Mouse (Mus musculus): ENCODE results near the gene Eya3. TPM values are rescaled to one million over a fixed set of nuclear protein-coding genes. Genes with fewer than 3 reads are reported as not detected.
"Not testable (repeated sequence)": the region's sequence is repeated elsewhere in the genome, so short reads cannot be mapped to it uniquely, and the experiment has no call there.

The Eya3 gene
- 23.5 and 23.8 TPM in 2 replicates for polyA plus RNA-seq (2015; fragmentation: Nextera tagmentation; extraction: Ambion mirVana)

GRCm38 (mm10) chr4:132638461-132639190 is at the start of gene Eya3:
TSS of gene Eya3 (plus strand) at chr4:132638987.
- H3K4me1 ChIP-seq (ENCODE audit: control insufficient read depth, insufficient read depth, low read length): 0 out of 2 replicates have a peak, but pooled peaks cover 6% of the 10 kb centered on the region
- peak; percentile 99 for ATAC-seq (ENCODE audit: insufficient read depth, low FRiP score)
- H3K27me3 ChIP-seq (ENCODE audit: control insufficient read depth, insufficient read depth, low read length): no peaks in the 10 kb centered on the region
- no peaks in the 10 kb centered on the region for H3K9me3 ChIP-seq (replicated peaks; ENCODE audit: control insufficient read depth, low read length)
- peak within 1 kb of the TSS; percentile 96 for H3K4me3 ChIP-seq (replicated peaks; ENCODE audit: low read length)
- peak within 1 kb of the TSS; percentile 88 for H3K4me2 ChIP-seq (ENCODE audit: low read depth, low read length)
- peak within 1 kb of the TSS; percentile 80 for H3K27ac ChIP-seq (ENCODE audit: low read length)
- under 1% methylated on average over 41 of the region's 41 CpGs for WGBS
- H3K36me3 ChIP-seq (ENCODE audit: control insufficient read depth, insufficient read depth, low read length): no peaks in the 10 kb centered on the region
- peak within 1 kb of the TSS; percentile 90 for H3K9ac ChIP-seq (ENCODE audit: low read length)

DNA sequence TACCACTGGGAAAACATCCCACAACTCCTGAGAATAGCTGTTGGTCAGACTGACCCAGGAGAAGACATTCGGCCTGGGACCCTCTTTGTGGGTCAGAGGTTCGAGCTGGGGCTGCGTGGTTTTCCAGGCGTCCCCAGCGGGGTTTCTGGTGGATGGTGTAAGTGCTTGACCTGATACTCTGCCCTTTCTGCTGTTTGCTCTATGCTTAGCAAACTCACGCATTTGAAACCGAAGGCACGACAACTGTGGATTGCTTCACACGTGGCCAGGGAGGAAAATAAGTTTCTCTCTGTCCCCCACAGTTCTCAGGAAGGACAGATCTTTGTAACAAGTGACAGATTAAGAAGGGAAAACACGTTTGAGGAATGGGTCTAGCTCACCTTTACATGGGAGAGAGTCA is 48.1 kb upstream of the Eya3 start:
- Histone ChIP-seq H3K4me1 (ENCODE audit: control insufficient read depth, insufficient read depth, low read length) (no peaks in the 10 kb centered on the region), H3K4me3 (replicated peaks; ENCODE audit: low read length) (no peak overlapping the region), H3K9me3 (replicated peaks; ENCODE audit: control insufficient read depth, low read length) (no peaks in the 10 kb centered on the region), H3K27me3 (ENCODE audit: control insufficient read depth, insufficient read depth, low read length) (no peaks in the 10 kb centered on the region), H3K9ac (ENCODE audit: low read length) (no peak overlapping the region), H3K27ac (ENCODE audit: low read length) (no peak overlapping the region), H3K4me2 (ENCODE audit: low read depth, low read length) (no peak overlapping the region), H3K36me3 (ENCODE audit: control insufficient read depth, insufficient read depth, low read length) (no peaks in the 10 kb centered on the region)
- ATAC-seq (ENCODE audit: insufficient read depth, low FRiP score): no peak
- WGBS: 75% methylated on average over 10 of the region's 10 CpGs

DNA sequence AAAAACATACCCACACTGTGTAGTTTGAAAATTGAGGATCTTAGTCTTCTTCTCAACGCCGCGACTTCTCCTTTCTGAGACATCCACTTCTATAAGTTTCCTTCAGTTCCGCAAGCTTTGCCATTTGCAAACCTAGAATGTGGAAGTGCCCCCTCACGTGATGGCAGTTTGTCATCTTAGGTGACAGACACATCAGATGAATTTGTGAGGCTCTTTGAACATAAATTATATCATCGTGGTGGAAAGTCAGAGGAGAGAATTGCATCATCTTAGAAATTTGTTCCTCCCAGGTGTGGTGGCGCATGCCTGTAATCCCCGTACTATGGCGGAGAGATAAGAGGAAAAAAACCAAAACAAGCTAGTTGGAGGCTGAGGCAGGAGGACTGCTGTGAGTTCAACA is 45.8 kb upstream of the Eya3 start:
- no peaks in the 10 kb centered on the region for H3K27me3 ChIP-seq (ENCODE audit: control insufficient read depth, insufficient read depth, low read length)
- H3K4me1 ChIP-seq (ENCODE audit: control insufficient read depth, insufficient read depth, low read length): no peaks in the 10 kb centered on the region
- H3K9me3 ChIP-seq (replicated peaks; ENCODE audit: control insufficient read depth, low read length): no peaks in the 10 kb centered on the region
- ATAC-seq (ENCODE audit: insufficient read depth, low FRiP score): no peak
- H3K4me2 ChIP-seq (ENCODE audit: low read depth, low read length): no peak overlapping the region
- no peak overlapping the region for H3K9ac ChIP-seq (ENCODE audit: low read length)
- WGBS: 87% methylated on average over 9 of the region's 9 CpGs
- no peaks in the 10 kb centered on the region for H3K36me3 ChIP-seq (ENCODE audit: control insufficient read depth, insufficient read depth, low read length)
- H3K4me3 ChIP-seq (replicated peaks; ENCODE audit: low read length): no peak overlapping the region
- H3K27ac ChIP-seq (ENCODE audit: low read length): 0 out of 2 replicates have a peak overlapping the region, but pooled peaks have one; percentile 38

DNA sequence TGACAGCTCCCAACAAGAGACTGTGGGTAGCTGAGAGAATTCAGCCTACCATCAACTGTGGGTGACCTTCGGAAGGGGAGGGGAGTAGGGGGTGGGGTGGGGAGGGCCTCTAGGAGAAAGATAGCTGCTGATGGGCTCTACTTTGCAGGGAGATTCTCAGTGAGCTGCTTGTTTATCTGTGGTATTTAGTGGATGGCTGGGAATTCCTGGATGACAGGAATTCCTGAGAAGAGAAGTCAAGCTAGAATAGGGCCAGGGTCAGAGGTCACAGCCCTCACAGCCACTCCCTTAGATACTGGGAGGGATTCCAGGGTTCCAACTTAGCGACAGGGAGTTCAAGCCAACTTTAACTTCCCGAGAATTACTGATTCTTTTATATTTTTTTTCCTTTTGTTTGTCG is 44.6 kb upstream of the Eya3 start:
- Histone ChIP-seq H3K27me3 (ENCODE audit: control insufficient read depth, insufficient read depth, low read length) (no peaks in the 10 kb centered on the region), H3K4me2 (ENCODE audit: low read depth, low read length) (no peak overlapping the region), H3K9me3 (replicated peaks; ENCODE audit: control insufficient read depth, low read length) (no peaks in the 10 kb centered on the region), H3K4me1 (ENCODE audit: control insufficient read depth, insufficient read depth, low read length) (no peaks in the 10 kb centered on the region), H3K9ac (ENCODE audit: low read length) (no peak overlapping the region), H3K27ac (ENCODE audit: low read length) (no peak overlapping the region), H3K36me3 (ENCODE audit: control insufficient read depth, insufficient read depth, low read length) (no peaks in the 10 kb centered on the region), H3K4me3 (replicated peaks; ENCODE audit: low read length) (no peak overlapping the region)
- no peak for ATAC-seq (ENCODE audit: insufficient read depth, low FRiP score)
- WGBS: 31% methylated on average over 4 of the region's 4 CpGs

- Histone ChIP-seq H3K4me2 (ENCODE audit: low read depth, low read length) (no peak overlapping the region), H3K9me3 (replicated peaks; ENCODE audit: control insufficient read depth, low read length) (no peaks in the 10 kb centered on the region), H3K27ac (ENCODE audit: low read length) (no peak overlapping the region), H3K4me3 (replicated peaks; ENCODE audit: low read length) (no peak overlapping the region), H3K27me3 (ENCODE audit: control insufficient read depth, insufficient read depth, low read length) (no peaks in the 10 kb centered on the region), H3K36me3 (ENCODE audit: control insufficient read depth, insufficient read depth, low read length) (no peaks in the 10 kb centered on the region), H3K4me1 (ENCODE audit: control insufficient read depth, insufficient read depth, low read length) (no peaks in the 10 kb centered on the region), H3K9ac (ENCODE audit: low read length) (no peak overlapping the region)
- ATAC-seq (ENCODE audit: insufficient read depth, low FRiP score): no peak
- WGBS: 91% methylated on average over 2 of the region's 2 CpGs
These were observed 39.9 kb upstream of the Eya3 start for GRCm38 (mm10) chr4:132598861-132599260.

DNA sequence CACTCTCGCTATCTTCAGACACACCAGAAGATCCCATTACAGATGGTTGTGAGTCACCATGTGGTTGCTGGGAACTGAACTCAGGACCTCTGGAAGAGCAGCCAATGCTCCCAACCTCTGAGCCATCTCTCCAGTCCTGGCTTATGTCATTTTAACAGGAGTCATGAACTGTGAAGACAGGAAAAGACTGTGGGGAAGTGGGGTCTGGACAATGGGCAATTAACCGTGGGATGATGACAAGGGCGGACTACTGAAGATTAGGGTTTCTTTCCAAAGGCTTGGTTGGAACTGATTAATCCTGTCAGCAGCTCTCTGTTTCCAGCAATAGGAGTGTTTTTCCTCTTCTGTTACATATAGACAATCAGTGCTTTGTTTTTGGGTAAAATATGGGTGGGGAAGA is 39.0 kb upstream of the Eya3 start:
- no peak overlapping the region for H3K9ac ChIP-seq (ENCODE audit: low read length)
- H3K27ac ChIP-seq (ENCODE audit: low read length): no peak overlapping the region
- H3K4me3 ChIP-seq (replicated peaks; ENCODE audit: low read length): no peak overlapping the region
- ATAC-seq (ENCODE audit: insufficient read depth, low FRiP score): no peak
- H3K4me1 ChIP-seq (ENCODE audit: control insufficient read depth, insufficient read depth, low read length): no peaks in the 10 kb centered on the region
- no peaks in the 10 kb centered on the region for H3K27me3 ChIP-seq (ENCODE audit: control insufficient read depth, insufficient read depth, low read length)
- WGBS: 73% methylated on average over 3 of the region's 3 CpGs
- no peaks in the 10 kb centered on the region for H3K9me3 ChIP-seq (replicated peaks; ENCODE audit: control insufficient read depth, low read length)
- H3K4me2 ChIP-seq (ENCODE audit: low read depth, low read length): no peak overlapping the region
- no peaks in the 10 kb centered on the region for H3K36me3 ChIP-seq (ENCODE audit: control insufficient read depth, insufficient read depth, low read length)

DNA sequence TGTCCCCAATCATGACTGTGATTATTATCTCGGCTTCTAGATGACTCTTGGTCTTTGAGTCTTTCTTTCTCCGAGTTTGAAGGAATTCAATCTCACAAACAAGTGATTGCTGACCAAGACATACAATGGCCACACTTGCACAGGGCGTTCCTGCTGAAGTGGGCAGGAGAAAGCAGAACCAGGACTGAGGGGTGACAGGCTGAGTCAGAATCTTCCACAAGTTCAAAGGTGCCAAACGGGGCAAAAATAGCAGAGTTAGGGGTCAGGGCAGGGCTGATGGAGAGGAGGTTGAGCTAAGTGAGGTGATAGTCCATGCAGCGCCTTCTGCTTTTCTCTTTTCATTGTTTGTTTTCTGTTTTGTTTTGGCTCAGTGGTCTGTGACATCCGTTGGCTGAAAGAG is 38.3 kb upstream of the Eya3 start:
- no peaks in the 10 kb centered on the region for H3K36me3 ChIP-seq (ENCODE audit: control insufficient read depth, insufficient read depth, low read length)
- no peak for ATAC-seq (ENCODE audit: insufficient read depth, low FRiP score)
- H3K27me3 ChIP-seq (ENCODE audit: control insufficient read depth, insufficient read depth, low read length): no peaks in the 10 kb centered on the region
- no peak overlapping the region for H3K4me3 ChIP-seq (replicated peaks; ENCODE audit: low read length)
- no peak overlapping the region for H3K9ac ChIP-seq (ENCODE audit: low read length)
- no peaks in the 10 kb centered on the region for H3K4me1 ChIP-seq (ENCODE audit: control insufficient read depth, insufficient read depth, low read length)
- no peaks in the 10 kb centered on the region for H3K9me3 ChIP-seq (replicated peaks; ENCODE audit: control insufficient read depth, low read length)
- no peak overlapping the region for H3K27ac ChIP-seq (ENCODE audit: low read length)
- 79% methylated on average over 6 of the region's 6 CpGs for WGBS
- no peak overlapping the region for H3K4me2 ChIP-seq (ENCODE audit: low read depth, low read length)

GRCm38 (mm10) chr4:132601242-132601641 is 37.5 kb upstream of the Eya3 start:
- H3K36me3 ChIP-seq (ENCODE audit: control insufficient read depth, insufficient read depth, low read length); H3K4me2 ChIP-seq (ENCODE audit: low read depth, low read length); H3K9me3 ChIP-seq (replicated peaks; ENCODE audit: control insufficient read depth, low read length); H3K4me1 ChIP-seq (ENCODE audit: control insufficient read depth, insufficient read depth, low read length); H3K27me3 ChIP-seq (ENCODE audit: control insufficient read depth, insufficient read depth, low read length); H3K4me3 ChIP-seq (replicated peaks; ENCODE audit: low read length); H3K9ac ChIP-seq (ENCODE audit: low read length); H3K27ac ChIP-seq (ENCODE audit: low read length); ATAC-seq (ENCODE audit: insufficient read depth, low FRiP score): not testable (repeated sequence)
- WGBS: 83% methylated on average over 4 of the region's 5 CpGs

DNA sequence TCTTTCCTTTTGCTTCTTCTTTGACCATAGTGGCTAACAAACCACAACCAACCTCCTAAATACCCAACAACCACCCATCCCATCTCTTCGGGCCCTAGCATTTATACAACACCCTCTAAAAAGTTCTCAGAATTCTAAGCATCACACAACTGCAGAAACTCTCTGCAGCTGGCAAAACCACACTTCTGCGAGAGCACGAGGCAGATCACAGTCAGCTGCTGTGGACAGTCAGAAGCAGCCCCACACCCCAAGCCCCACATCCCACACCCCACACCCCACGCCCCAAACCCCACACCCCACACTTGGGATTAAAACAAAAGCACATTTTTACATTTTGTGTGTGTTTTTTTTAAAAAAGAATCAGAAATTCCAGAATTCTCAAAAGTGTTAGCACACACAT is 35.3 kb upstream of the Eya3 start:
- ATAC-seq (ENCODE audit: insufficient read depth, low FRiP score): no peak
- Histone ChIP-seq H3K4me1 (ENCODE audit: control insufficient read depth, insufficient read depth, low read length) (no peaks in the 10 kb centered on the region), H3K27me3 (ENCODE audit: control insufficient read depth, insufficient read depth, low read length) (no peaks in the 10 kb centered on the region), H3K4me2 (ENCODE audit: low read depth, low read length) (no peak overlapping the region), H3K4me3 (replicated peaks; ENCODE audit: low read length) (no peak overlapping the region), H3K9me3 (replicated peaks; ENCODE audit: control insufficient read depth, low read length) (no peaks in the 10 kb centered on the region), H3K36me3 (ENCODE audit: control insufficient read depth, insufficient read depth, low read length) (no peaks in the 10 kb centered on the region), H3K9ac (ENCODE audit: low read length) (no peak overlapping the region), H3K27ac (ENCODE audit: low read length) (no peak overlapping the region)
- WGBS: 73% methylated on average over 4 of the region's 4 CpGs

Measured in stomach, embryonic 16.5 days (tissue).